Mouse (Mus musculus) brain, embryonic 14.5 days (tissue): ENCODE measurements around the gene Cdc14b.

Experiments
- CTCF ChIP-seq: fragments of 200-500 bp; IDR thresholded peaks from 2 replicates; pipeline ENCODE4 v1.5.1; 2012; ENCODE audit warnings: inconsistent platforms, mild to moderate bottlenecking, moderate library complexity, borderline replicate concordance; ENCODE audit not compliant: insufficient read depth, insufficient read length; ENCODE audit errors: extremely low read depth
- POLR2A ChIP-seq: fragments of 200-500 bp; IDR thresholded peaks from 2 replicates; pipeline ENCODE4 v1.6.1; 2012; ENCODE audit warnings: mild to moderate bottlenecking, inconsistent platforms, borderline replicate concordance; ENCODE audit not compliant: poor library complexity, insufficient read depth, insufficient read length, severe bottlenecking; ENCODE audit errors: extremely low read depth

- TF ChIP-seq CTCF (no peak), POLR2A (no peak)
These were observed 17.9 kb downstream of the Cdc14b start for GRCm38 (mm10) chr13:64257010-64257813.
